Mouse (Mus musculus) testis, adult 2 months (tissue): ENCODE results near the gene Tmem205.

ENCODE experiments used
- CTCF ChIP-seq: fragments of 200-500 bp; IDR thresholded peaks from 2 replicates; pipeline ENCODE4 v1.5.1; 2012; ENCODE audit warnings: low read depth, mild to moderate bottlenecking, inconsistent platforms, low read length, moderate library complexity; ENCODE audit not compliant: control insufficient read depth, insufficient read depth, insufficient replicate concordance
- POLR2A ChIP-seq: fragments of 200-500 bp; IDR thresholded peaks from 2 replicates; pipeline ENCODE4 v1.6.1; 2012; ENCODE audit warnings: low read depth, mild to moderate bottlenecking, inconsistent platforms, low read length, moderate library complexity; ENCODE audit not compliant: control insufficient read depth

DNA sequence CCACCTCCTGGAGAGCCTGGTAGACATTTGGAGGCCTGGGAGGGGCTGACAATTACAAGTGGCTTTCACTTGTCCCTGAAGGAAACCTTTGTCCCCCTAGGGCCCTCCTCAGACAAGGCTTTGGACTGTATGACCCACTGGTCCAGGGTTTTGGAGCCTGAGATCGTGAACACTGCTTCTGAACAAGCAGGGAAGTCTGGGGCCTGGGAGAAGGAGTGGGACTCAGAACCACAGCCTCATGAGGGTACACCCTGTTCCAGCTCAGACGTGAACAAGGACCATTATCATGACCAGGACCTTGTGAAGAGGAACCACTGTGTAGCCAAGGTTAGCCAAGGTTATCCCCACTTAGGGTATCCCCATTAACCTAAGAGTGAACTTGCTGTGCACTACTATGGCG lies 1.9 kb upstream of the Tmem205 start:
- TF ChIP-seq CTCF (no peak), POLR2A (no peak)
